Mouse (Mus musculus): Measurements from ENCODE around the gene Clcf1. TPM values are rescaled to one million over a fixed set of nuclear protein-coding genes. Genes with fewer than 3 reads are reported as not detected.

Clcf1 gene
- total RNA-seq, 2 experiments from 2014 or later: 0.99 to 6.9 TPM

DNA sequence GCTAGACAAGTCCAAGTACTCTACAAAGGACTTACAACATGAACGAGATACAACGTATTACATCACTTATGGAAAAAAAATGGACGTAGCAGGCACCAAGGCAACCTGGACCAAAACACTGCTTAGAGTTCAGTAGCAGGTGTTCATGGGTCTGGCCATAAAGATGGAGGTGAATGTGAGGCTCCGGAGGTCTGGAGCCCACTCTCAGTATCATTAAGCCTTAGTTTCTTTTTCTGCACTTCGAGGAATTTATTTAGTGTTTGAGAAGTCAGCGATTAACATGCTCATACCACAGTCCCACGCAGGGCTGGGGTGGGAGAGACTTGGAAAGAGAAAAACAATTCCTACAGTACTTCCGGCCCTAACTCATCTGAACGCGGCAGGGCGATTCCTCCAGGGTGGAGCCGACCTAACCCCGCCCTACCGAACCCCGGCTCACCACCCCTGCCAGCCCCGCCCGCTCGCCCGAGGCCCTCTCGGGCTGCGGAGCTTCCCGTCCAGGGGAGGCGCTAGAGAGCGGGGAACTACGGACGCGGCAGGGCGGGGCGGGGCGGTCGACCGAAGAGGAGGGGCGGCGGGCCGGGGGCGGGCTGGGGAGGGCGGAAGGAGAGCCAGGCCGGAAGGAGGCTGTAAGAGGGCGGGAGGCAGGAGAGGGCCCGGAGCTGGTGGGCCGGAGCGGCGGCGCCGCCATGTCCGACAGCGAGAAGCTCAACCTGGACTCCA lies 22.3 kb upstream of the Clcf1 start, which contains the start of gene Ppp1ca:
Ppp1ca (plus strand) TSS at position 538 of the 723 bp plus-strand sequence.
- peak; percentile 87 for ATAC-seq (replicated peaks; ENCODE audit: low FRiP score, low TSS enrichment, poor library complexity, severe bottlenecking)

DNA sequence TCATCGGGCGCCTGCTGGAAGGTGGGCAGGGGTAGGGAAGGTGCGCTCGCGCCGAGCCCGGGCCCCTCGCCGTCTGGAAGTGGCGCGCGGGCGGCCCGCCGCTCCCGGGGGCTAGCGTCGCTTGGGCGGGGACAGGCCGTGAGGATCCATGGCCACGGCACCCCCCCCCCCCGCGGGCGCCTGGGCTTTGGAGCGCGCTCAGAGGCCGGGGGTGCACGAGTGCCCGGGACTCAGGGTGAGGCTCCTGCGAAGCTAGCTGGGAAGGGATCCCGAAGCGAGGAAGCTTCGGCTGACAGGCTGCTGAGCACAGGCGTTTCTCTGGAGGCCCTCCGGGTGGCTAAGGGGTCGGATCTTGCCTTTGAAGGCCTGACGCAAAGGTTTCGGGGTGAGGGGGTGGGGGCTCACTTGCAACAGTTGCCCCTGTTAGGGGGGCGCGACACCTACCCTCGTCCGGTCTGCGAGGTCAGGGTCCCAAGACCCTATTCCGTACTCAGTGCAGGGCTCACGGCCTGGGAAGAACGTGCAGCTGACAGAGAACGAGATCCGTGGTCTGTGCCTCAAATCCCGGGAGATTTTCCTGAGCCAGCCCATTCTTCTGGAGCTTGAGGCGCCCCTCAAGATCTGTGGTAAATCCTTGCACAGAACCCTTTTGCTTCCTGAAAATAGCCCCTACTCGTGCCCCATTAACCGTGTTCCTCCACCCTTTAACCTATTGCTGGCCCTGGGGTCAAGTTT lies 21.6 kb upstream of the Clcf1 start:
- ATAC-seq (replicated peaks; ENCODE audit: low FRiP score, low TSS enrichment, poor library complexity, severe bottlenecking): no peak

- ATAC-seq (replicated peaks; ENCODE audit: low FRiP score, low TSS enrichment, poor library complexity, severe bottlenecking): no peak
Measured at GRCm38 (mm10) chr19:4193129-4193528, 20.9 kb upstream of the Clcf1 start.

DNA sequence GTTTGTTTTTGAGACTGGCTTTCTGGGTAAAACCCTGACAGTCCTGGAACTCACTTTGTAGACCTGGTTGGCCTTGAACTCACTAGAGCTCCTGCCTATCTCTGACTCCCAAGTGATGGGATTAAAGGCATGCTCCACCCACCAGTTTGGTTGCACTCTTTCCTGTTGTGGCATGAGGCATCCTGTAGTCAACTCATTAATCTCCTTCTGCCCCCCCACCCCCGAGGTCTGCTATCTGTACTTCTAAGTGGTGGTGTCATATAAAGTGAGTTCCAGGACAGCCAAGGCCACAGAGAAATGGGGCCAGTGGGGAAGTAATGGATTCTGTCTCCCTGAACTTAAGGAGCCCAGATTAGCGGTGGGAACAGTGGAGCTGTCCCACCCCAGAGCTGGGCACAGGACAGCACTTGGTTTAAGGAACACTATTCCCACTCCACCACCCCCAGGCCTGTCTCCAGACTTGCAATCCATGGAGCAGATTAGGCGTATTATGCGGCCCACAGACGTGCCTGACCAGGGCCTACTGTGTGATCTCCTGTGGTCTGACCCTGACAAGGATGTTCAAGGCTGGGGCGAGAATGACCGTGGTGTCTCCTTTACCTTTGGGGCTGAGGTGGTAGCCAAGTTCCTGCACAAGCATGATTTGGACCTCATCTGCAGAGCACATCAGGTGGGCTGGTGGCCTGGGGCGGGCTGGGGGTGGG lies 19.9 kb upstream of the Clcf1 start:
- no peak for ATAC-seq (replicated peaks; ENCODE audit: low FRiP score, low TSS enrichment, poor library complexity, severe bottlenecking)

DNA sequence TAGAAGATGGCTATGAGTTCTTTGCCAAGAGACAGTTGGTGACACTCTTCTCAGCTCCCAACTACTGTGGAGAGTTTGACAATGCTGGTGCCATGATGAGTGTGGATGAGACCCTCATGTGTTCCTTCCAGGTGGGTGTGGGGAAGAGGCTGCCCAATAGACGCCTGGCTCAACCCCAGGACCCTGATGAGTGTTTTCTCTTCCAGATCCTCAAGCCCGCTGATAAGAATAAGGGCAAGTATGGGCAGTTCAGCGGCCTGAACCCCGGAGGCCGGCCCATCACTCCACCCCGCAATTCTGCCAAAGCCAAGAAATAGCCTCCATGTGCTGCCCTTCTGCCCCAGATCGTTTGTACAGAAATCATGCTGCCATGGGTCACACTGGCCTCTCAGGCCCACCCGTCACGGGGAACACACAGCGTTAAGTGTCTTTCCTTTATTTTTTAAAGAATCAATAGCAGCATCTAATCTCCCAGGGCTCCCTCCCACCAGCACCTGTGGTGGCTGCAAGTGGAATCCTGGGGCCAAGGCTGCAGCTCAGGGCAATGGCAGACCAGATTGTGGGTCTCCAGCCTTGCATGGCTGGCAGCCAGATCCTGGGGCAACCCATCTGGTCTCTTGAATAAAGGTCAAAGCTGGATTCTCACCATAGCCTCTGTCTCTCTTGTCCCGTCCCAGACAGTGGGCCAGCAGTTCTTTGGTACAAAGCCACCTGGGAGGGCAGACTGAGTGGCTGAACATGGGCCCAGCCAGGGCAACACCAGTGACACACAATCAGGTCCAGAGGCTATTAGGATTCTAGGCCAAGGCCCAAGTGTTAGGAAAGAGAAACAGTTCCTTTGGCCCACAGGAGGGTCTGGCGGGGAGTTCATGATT lies 19.0 kb upstream of the Clcf1 start:
- no peak for ATAC-seq (replicated peaks; ENCODE audit: low FRiP score, low TSS enrichment, poor library complexity, severe bottlenecking)

DNA sequence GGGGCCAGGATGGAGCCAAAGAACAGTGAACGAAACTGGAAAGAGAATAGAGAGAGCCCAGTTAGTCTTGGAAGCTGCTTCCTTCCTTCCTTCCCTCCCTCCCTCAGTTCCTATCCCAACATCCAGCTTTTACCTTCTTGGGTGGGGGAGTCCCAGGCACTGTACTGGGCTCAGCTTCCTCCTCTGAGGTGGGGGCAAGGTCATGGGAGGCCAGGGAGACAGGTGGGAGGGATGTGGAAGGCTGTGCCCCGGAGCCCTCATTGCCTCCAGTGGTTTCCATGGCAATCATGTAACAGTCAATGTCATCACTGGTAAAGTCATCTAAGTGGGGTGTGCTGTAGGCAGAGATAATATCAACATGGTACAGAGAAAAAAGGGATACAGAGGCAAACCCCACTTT lies 18.0 kb upstream of the Clcf1 start:
- ATAC-seq (replicated peaks; ENCODE audit: low FRiP score, low TSS enrichment, poor library complexity, severe bottlenecking): no peak

DNA sequence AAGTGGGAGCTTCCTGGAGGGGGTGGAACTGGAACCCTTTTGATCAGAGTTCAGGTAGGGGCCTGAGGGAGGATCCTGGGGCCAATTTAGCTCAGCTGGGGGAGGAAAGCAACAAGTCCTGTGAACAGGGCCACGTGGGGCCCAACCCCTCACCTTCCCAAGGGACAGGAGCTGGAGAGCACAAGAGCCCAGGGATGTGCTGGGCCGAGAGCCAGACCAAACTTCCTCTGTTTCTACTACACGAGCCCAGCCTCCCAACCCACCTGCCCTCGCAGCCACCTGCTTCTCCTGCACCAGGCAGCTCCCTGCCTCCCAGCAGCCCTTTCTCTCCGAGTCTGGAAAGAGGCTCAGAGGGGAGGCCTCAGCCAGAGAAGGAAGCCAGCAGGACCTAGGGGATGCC lies 17.5 kb upstream of the Clcf1 start:
- ATAC-seq (replicated peaks; ENCODE audit: low FRiP score, low TSS enrichment, poor library complexity, severe bottlenecking): no peak

GRCm38 (mm10) chr19:4197180-4197579 lies 16.9 kb upstream of the Clcf1 start:
- no peak for ATAC-seq (replicated peaks; ENCODE audit: low FRiP score, low TSS enrichment, poor library complexity, severe bottlenecking)

GRCm38 (mm10) chr19:4201291-4201909 lies 12.6 kb upstream of the Clcf1 start, which contains the start of gene Rad9a:
TSS of gene Rad9a (minus strand) at chr19:4201662.
- peak; percentile 84 for ATAC-seq (replicated peaks; ENCODE audit: low FRiP score, low TSS enrichment, poor library complexity, severe bottlenecking)

- no peak for ATAC-seq (replicated peaks; ENCODE audit: low FRiP score, low TSS enrichment, poor library complexity, severe bottlenecking)
Measured at GRCm38 (mm10) chr19:4202149-4202548, 11.9 kb upstream of the Clcf1 start.

DNA sequence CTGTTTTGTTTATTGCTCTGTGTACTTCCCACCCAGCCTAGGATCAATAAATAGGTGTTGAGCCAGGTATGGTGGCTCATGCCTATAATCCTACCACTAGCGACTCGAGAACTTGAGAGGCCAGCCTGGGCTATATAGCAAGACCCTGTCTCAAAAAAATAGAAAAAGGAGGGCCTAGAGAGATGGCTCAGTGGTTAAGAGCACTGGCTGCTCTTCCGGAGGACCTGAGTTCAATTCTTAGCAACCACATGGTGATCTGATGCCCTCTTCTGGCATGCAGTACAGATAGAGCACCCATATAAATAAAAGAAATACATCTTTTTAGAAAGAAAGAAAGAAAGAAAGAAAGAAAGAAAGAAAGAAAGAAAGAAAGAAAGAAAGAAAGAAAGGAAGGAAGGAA lies 10.9 kb upstream of the Clcf1 start:
- ATAC-seq (replicated peaks; ENCODE audit: low FRiP score, low TSS enrichment, poor library complexity, severe bottlenecking): no peak

DNA sequence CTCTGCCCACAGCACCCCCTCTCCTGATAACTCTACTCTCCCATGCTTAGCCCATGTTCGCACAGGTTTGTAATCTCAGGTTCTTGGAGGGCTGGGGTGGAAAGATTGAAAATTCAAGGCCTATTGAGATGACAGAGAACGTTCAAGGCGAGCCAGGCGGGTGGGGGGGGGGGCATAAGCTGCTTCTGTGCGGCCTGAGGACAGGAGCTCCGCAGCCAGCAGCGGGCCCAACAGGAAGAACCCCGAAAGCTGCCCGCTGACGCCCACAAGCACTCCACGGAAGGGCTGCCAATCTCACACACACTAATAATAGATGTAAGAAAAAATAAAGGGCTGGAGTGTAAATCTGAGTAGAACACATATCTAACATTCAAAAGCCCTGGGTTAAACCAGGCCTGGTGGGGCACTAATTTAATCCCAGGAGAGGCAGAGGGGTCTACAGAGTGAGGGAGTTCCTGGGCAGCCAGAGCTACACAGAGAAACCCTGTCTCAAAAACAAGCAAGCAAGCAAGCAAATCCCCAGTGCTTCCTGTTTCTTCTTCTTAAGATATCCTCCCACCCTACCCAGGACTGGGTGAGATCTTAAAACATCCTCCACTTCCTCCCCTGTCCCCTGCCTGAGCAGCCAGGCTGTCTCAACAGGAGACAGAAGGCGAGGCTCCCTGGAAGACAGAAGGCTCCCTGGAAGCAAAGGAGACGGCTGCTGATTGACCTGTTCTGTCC lies 10.3 kb upstream of the Clcf1 start:
- ATAC-seq (replicated peaks; ENCODE audit: low FRiP score, low TSS enrichment, poor library complexity, severe bottlenecking): no peak

DNA sequence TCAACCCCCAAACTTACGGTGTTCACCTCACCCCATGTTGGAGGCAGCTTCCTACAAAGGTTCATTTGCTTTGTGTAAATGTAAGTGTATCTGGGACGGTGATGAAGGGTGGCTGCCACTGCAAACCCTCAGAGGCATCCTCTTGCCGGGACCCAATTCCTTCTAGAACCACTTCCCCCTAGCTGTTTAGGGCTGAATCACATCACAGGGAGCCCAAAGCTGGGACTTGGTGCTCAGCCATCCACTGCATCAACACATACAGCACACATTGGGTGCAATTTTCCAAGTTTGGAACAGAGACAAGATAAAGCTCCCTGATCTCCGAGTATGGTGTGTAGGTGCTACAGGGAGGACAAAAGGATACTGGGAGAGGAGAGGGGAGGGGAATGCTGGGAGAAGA lies 9.1 kb upstream of the Clcf1 start:
- no peak for ATAC-seq (replicated peaks; ENCODE audit: low FRiP score, low TSS enrichment, poor library complexity, severe bottlenecking)

GRCm38 (mm10) chr19:4206971-4207370 lies 7.1 kb upstream of the Clcf1 start:
- ATAC-seq (replicated peaks; ENCODE audit: low FRiP score, low TSS enrichment, poor library complexity, severe bottlenecking): peak; percentile 67

DNA sequence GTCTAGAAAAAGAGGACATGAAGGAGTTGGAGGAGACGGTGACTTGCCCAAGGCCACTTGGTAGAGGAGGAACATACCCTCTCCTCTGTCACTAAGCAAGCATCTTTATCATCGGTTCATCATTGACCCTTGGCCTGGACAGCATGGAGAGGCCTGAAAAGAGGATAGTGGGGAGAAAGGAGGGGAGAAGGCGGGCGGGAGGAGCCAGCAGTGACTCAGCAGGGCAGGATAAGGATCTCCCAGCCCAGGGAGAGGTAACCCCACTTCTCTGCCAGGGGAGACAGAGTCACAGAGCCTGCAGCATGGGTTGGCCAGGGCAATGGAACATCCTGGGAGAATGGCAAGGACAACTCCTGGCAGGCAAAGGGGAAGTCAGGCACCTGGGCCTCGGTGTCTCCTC lies 5.5 kb upstream of the Clcf1 start:
- ATAC-seq (replicated peaks; ENCODE audit: low FRiP score, low TSS enrichment, poor library complexity, severe bottlenecking): no peak

- no peak for ATAC-seq (replicated peaks; ENCODE audit: low FRiP score, low TSS enrichment, poor library complexity, severe bottlenecking)
Measured at GRCm38 (mm10) chr19:4211891-4212588, 2.0 kb upstream of the Clcf1 start.

- ATAC-seq (replicated peaks; ENCODE audit: low FRiP score, low TSS enrichment, poor library complexity, severe bottlenecking): no peak
Measured at GRCm38 (mm10) chr19:4213524-4213974, 489 bp upstream of the Clcf1 start.

Measured in megakaryocyte-erythroid progenitor cell, adult 5-6 weeks (primary cell).